Mouse (Mus musculus) thymus, postnatal 4 days (tissue): ENCODE data around the gene Arhgef28.

Experiments
- DNase-seq: peaks from one replicate; pipeline ENCODE4 v3.0.0; 2021

Arhgef28 gene

DNA sequence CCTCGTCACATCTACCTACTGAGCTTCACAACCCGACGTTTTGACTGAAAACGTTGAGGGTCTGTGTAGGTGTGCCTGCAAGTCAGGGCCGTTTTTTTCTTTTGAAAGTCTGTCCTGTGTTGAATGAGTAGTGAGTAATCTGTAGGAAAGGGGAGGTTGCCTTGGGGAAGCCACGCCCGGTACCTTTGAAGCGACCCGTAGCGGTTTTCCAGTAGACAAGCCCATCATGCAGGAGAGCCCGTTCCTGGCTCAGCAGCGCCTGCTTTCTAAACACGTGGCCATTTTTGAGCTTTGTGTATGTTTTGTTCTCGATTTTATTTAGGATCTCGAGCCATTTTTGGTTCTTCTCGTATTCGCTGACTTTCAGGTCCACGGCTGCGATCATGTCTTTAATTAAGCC, 252.7 kb downstream of the Arhgef28 start:
- DNase-seq = no peak

DNA sequence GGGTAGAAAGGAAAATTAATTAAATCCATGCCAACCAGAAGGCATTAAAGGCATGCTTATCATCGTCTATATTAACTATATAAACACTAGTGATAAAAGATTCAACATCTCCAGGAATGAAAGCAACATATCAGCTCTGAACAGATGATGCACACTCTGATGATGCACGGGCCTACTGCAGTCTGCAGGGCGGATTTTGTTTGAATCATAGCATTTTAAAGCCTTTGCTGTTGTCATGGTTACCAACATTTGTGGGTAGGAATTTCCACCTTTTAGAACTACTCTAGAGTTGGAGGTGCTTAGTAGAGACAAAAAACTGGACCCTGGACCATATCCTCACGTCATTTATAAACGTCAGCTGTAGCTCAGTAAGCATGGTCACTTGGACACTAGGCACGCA, 257.4 kb downstream of the Arhgef28 start:
- DNase-seq = no peak

DNA sequence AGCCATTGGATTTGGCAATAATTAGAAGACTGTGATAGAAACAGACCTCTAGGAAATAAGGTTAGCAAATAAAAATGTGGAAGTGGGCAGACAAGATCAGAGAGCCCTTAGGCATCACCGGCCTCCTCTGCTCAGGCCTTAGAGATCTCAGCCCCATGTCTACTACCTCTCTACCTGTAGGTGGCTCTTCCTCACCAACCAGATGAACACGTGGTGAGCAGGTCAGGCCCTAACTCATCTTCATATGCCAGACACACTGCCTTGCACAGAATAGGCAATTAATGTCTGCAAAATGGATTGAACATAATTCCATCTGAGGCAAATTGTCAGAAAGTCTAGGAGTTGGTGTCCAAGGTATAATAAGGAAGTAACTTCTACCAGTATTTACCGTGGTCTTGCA, 258.6 kb downstream of the Arhgef28 start:
- DNase-seq = no peak

DNA sequence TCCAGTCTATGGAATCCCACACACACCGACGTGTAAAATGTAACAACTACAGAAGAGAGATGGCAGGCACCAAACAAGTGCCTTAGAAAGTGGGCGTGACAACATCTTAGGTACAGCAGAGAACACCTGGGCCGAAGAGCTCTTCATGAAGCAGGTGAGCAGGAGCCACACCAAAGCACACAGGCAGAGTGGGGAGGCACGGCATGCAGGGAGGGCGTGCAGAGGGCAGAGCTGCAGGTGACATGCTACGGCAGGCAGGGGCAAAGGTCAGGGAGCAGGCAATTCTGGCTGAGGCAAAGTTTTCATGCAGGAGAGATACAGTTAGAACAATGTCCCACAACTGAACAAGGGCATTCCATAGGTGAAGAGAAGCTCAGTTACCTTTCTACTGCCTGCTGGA, 259.8 kb downstream of the Arhgef28 start:
- DNase-seq = no peak

DNA sequence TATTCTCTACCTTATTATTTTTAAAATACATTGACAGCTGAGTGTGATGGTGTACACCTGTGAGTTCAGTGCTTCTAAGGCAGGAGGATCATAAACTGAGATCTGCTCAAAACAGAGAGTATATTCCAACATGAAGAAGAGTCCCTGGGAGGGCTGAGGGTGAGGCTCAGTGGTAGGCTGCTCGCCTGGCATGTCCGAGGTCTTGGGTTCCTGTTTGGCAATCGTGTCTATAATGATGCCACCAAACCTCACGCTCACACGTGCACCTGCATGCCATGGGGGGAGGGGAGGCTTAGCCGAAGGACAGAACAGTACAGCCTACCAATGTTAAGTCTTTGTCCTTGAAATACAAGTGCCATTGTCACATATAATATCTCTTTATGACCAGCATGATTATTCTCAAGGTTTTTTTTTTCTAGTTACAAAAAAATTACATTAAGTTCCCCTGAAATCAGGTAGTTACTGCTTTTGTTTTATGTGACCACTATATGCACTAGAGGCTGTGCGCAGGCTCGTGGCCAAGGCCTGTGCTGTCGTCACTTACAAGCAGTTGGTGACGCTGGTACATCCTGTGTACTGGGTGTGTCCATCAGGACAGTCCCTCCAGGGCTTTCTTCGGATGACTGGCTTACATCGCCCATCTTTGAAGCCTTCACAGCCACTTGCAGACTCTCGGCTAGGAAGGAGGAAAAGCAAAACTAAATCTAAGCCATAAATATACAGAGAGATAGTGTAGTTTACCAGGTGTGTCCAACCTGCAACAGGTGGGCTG, 264.1 kb downstream of the Arhgef28 start:
- peak; percentile 34 for DNase-seq

DNA sequence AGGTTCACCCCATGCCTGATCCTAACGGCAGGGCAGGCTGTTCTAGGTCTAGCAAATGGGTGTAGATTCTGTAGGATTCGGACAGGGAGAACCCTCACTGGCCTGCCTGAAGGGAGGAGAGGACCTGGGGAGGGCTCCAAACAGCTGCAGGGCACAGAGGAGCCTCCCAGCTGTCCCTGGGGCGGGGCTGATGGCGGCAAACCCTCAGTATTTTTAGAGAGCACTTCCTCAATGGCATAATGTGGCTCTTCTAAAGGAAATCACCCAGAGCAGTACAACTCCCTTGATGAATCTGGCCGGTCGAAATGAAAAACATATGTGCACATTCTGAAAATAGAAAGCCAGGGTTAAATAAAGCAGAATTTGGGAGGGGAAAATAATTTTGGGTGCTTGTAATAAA, 265.1 kb downstream of the Arhgef28 start:
- peak; percentile 40 for DNase-seq

DNA sequence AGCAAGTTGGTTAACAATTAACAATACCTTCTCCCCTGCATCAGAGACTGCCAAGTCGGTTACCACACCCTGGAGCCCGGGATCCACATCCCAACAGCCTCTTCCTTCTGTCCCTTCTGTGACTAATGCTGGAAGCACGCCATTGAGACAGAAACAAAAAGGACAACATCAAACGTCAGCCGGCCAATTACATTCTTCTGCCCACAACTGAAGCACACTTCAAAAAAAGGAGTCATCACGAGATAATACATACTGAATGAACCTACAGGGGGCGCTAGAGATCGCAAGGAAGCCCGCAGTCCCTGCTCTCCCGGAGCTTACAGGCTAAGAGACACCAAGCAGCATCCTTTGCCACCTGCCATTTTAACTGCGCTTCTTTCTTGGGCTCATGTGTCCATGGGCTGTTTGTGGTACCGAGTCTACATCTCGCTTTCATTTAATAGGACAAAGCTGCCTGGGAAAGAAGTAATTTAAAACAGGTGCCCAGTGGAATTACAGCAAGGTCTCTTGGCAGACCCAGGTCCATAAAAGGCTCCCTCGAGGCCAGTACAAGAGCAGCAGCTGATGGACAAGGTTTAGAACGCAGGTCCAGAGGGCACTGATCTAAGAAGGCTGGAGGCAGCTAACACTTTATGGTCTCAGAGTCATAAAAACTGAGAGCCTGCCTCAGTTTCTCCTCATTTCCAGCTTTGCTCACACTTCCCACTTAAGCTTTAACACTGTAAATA, 266.6 kb downstream of the Arhgef28 start:
- DNase-seq = peak; percentile 61

DNA sequence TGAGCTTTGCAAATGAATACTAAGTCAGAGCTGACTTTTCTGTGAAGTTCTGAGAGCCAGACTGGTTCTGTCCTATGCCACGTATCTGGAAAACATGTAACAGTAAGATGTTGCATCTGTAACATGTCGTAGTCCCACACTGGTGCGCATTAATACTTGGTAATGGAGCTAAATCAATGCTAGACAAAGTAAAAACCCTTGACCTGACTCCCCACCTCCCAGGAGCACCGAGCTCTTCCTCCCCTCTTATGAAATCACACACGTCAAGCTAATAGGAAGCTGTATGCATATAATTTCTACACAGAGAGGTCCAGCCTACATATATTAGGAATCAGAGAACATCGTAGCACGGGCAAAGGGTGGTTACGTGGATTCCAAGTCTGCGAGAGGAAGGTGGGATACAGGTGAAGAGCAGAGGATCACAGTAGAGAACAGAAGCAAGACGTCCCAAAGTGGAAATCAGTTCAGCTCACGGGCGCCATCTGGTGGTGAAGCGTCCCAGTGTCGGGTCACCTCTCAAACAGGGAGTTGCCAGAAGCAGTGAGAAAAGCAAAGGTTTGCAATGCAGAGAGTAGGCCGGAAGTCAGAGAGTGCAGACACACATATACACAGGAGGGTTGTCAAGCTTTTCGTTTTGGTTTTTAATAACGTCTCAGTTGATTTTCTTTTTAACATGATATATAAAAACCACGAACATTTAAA, 267.5 kb downstream of the Arhgef28 start:
- peak; percentile 98 for DNase-seq

DNA sequence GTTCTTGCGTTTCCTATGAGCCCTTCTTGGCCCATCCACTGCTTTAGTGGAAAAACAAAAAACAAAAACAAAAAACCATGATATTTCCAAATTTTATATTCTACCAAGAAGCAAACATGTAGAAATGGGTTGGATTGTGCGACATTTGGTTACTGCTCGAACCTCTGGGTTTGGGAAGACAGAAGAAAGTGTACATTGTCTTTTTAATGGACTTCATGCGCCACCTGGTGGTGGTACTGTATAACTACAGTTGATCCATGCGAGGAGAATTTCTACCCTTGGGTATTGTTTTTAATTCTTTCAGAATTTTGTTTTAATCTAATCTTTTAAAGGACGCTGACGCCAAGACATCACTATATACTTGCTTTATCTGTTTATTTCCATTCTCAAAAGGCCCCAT, 268.3 kb downstream of the Arhgef28 start:
- DNase-seq = peak; percentile 80

DNA sequence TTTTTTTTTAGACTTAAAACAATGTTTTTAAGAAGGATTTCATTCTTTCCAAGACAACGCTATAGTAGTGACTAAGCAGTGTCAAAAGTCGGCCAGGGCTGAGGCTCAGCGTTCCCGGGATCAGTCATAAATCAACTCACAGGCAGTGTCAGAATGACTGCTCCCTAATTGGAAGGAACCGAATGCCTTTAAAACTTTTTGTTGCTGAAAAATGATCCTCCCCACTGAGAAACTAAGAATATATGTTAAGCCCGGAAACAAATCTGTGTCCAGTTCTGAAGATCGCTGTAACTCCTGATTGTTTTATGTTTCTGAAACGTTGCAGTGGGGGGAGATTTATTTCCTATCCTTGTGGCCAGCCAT, 278.1 kb downstream of the Arhgef28 start:
- DNase-seq = no peak

DNA sequence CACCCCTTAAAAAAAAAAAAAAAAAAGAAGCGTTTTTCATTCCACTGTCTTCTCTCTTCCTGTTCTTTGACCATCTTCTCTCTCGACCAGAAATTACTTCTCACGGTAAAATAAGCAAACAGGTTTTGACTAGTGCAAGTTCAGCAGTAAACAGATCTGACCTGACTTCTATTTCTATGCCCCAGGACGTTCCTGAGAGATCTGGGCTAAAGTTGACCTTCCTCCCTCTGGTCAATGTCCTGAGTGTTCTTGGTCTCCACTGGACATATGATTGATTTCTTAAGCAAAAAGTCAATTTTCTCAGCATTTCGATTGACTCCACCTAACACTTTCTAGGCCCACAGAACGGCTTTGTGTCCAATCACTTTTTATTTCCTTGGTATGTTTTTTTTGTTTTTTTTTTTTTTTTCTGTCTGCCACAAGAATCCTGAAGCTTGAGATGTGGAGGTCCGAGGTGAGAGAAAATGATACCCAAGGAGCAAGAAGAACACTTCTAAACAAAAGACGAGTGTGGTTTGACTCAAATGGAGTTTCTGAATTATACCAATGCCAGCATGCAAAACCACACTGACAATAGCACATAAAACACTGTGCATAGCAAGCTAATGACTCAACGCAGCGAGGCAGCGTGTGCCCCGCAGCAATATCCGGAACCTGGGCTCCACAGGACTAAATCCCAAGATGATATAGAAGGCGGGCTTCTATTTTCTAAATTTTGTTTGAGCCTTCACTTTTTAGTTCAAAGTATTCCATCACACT, 278.7 kb downstream of the Arhgef28 start:
- no peak for DNase-seq

DNA sequence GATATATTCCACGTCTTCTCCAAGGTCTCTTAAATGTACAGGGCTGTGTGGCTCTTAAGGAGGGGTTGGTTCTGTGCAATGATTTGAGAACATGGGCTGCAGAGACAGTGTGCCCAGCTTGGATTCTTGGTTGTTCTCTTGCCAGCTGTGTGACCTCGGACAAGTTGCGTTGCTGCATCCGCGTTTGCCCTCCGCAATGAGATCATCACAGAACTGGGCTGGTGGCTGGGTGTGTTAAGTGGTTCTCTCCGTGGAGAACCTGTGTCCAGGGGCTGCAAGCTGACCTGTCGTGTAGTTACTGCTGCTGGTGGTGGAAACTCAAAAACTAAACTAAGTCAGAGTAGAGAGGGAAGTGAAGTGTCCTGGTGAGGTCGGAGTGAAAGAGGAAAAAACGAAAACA, 279.9 kb downstream of the Arhgef28 start:
- no peak for DNase-seq

DNA sequence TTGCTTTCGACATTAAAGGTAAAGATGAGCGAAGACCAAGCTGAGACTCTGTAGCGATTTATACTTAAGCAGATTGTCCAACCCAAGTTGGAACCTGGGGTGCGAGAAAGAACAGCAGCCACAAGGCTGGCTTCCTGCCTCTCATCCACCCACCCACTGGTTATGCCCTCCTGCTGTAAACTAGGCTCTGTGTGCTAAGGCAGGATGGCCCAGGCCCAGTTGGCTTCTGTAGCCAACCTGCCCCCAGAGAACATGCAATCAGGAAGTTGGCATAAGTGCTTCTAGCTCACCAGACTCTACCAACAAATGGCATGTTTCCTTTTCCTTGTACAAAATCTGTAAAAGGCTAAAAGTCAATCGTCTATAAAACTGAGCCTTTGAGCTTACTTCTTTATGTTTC, 283.2 kb downstream of the Arhgef28 start:
- no peak for DNase-seq

DNA sequence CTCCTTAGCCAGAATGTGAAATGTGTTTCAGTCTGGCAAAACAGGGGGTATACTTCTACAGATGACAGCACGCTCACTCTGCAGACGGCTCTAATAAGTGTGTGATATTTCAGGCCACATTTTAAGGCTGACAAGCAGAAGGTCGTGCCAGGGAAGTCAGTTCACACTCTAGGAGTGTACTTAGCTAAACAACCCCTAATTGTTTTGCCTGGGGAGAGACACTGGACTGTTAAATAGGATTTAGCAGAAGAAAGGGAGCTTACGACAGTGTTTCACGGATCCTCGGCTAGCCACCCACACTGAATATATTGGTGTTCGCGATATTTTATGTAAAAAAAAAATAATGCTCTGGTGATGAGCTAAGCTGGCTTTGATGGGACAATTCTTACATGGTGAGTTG, 286.6 kb downstream of the Arhgef28 start:
- no peak for DNase-seq

DNA sequence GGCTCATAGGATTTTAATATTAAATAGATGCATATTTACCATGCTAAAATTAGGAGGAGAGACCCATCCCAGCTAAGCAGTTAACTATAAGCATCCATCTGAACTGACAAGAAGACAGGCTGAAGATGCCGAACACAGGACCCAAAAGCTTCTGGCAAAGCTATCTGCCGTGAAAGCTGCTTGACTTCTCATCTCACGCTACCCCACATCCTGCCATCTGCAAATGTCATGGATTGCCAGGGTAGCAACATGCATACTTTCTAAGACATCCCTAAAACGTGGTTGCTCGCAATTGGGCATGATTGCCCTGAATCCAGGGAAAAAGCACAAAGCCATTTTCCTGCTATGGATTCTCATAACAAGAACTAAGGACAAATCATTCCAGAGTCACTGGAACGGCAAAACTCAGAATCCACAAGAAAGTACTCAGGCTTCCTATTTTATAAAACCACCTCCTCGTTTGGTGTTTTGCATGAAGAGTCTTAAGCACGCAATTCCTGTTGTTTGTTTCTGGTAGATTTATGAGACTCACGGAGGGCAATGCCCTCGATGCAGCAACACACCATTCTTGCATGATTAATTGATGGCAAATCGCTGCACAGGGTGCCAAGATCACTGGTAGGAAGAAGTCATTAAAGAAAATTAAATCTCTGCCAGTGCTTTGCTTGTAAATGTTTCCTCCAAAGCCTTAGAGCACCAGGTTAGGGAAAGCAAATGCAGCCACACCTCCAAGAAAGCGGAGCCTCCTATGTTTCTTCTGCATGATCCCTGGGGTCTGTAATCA, 287.9 kb downstream of the Arhgef28 start:
- DNase-seq = no peak

DNA sequence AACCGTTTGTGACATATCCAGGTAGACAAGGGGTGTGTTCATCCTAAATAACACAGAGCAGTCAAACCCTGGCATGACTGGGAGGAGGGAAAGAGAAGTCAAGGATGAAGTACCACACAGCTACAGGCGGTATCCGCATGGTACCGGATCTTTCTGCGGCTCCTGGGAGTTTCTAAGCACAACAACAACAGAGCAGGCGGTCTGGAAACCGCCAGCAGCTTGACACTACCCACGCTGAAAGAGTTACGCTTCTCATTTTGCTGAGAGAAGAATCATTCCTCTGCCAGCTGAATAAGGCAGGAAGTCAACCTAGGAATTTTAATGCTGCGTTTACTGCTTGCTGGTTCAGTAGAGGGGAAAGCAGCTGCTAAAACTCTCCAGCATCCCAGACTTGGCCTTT, 295.2 kb downstream of the Arhgef28 start:
- no peak for DNase-seq

DNA sequence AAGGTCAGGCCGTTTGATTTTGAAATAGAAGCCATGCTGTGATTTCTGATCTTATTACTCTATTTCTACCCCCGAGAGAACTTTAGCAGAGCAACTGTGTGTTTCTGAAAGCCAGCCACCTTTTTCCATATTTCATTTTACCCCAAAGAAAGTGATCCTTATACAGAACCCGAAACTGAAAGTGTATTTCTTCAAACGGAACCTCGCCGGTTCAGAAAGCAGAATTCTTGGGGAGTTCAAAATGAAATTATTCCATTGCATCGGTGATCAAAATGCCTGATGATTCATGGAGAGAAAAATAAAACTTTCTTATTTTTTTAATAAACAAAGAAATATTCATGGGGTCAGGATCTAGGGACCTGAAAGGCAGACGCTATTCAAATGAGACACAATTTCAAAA, 303.4 kb downstream of the Arhgef28 start:
- no peak for DNase-seq

DNA sequence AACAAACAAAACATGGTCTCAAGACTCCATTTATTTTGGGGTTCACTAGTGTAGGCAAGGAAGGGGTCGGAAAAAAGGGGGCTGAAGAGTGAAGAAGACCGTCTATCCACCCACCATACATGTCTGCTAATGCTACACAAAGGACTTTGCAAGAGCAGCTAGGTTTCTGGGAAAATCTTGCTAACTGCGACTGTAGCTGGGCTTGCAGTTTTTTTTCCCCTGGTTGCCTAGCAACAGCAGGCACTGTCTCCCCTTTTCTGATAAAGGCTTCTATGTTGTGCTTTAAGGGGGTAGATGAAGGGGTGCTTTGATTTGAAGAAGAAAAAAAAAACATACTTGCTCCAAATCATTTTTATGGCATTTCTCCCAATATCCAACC, 305.9 kb downstream of the Arhgef28 start:
- no peak for DNase-seq

DNA sequence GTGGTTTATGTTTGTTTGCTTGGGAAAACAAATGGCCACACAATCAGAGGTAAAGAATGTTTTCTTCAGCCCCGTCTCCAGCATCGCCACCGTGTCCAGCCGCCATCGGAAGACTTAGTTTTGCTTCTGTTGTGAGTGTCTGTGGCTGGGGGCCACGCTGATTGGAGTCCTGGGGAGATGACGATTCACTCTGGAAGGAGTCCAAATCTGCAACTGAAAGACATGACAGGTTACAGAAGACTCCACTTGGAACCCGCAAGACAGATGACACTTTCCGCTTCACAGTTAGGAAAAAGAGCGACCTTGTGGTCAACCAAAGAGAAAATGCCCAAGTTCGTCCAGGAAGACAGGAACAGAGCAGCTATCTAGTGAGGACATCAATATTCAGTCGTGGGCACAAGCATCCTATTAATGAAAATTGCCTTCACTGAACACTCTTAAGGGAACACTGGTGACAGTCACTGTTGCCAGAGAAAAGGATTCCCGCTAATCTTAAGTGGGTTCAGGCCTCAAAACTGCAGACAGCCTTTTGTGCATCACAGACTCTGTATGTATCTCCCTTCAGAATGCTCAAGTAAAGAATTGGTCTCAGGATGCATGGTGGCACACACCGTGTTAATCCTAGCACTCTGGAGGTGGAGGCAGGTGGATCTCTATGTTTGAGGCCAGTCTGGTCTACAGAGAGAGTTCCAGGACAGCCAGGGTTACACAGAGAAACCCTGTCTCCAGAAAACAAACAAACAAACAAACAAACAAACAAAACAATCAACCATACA, 306.4 kb downstream of the Arhgef28 start:
- no peak for DNase-seq

DNA sequence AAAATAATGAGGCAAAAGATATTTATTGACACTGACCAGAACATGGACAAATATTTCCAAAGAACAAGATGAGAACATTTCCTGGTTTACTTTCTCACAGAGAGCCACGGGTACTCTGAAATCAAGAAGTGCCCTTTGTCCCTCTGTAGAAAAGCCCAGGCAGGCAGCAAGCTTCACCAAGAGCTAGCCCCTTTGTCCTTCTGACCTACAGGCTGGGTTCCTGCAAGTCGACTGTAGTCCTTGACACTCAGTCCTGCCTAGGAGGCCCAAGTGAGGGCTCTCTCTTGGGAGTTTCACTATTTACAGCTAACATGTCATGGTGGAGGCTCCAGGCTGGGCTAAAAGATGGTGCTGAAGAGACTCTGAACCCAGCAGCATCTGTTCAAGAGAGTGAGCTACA, 307.6 kb downstream of the Arhgef28 start:
- DNase-seq = no peak

DNA sequence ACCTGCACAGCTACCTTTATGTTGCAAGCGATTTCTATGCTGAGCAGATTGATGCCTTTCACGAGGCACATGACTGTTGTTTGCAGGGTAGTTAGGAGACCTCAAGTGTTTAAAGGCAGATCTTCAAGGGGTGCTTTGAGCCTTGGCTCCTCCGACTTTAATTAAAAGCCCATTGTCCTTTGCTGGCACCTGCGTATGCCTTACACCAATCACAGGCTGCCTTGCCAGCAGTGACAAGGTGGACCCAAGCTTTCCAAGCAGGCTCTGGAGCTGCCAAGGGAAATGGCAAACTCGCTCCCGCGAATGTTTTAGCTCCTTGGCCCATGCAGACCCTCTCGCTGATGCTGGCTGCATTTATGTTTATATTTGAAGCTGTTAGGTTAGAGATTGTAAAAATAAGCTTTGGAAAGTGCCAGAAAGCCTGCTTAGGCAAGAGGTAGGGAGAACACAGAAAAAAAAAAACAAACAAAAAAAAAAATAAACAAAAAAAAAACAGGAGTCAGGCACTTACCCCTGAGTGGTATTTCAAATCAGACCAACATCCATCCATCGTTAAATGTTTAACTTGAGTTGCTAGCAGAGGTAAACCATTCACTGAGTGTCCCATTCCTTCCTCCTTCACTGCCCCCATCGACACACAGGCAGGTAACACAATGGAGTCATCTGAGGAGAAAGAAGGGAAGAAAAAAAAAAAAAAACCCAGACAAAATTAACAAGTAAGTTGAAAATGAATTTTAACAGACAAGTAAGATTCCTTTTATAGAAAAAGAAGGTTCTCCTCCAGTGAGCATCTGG, 313.0 kb downstream of the Arhgef28 start:
- no peak for DNase-seq
